Mouse (Mus musculus): Measurements from ENCODE around the gene Gm20388. TPM values are rescaled to one million over a fixed set of nuclear protein-coding genes. Genes with fewer than 3 reads are reported as not detected.

The Gm20388 gene
- polyA plus RNA-seq, 1 experiment, result 10.6 TPM

DNA sequence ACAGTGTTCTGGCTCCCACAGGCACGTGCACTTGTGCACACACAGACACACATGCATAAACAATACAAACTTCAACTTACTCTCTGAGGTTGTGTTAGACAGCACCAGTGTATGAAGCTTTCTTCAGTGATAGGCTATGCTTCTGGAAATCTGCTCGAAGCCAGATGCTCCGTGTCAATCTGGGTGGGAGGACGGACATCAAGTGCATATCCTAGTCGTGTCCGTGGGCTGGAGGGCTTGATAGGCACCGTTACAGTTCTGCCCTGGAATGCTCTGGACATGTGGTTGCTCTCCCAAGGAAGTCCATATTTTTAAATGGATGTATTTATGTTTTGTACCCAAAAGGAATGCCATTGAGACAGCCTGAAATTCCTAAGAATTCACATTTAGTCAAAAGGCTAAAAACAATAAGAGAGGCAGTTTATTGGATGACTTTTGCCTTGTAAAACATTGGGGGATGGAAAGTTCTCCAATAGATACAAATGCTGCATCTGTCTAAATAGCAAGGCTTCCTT, 2178.6 kb downstream of the Gm20388 start:
- H3K4me3 ChIP-seq (replicated peaks; ENCODE audit: control insufficient read depth, low read depth, low read length), result no peak overlapping the region
- 82% methylated on average over 7 of the region's 7 CpGs for WGBS
- no peak overlapping the region for H3K27ac ChIP-seq (ENCODE audit: control insufficient read depth, insufficient read depth, low read depth, low read length, poor library complexity)
- TF ChIP-seq POLR2A (IDR thresholded peaks at IDR 0.05; ENCODE audit: borderline replicate concordance, control insufficient read depth, low read depth, low read length), result no peak
- no peak for TF ChIP-seq CTCF (IDR thresholded peaks at IDR 0.05; ENCODE audit: control insufficient read depth, insufficient read depth, low read length)
- no peaks in the 10 kb centered on the region; the same call in 1 of the 2 replicates for H3K4me1 ChIP-seq (ENCODE audit: control insufficient read depth, insufficient read depth, low read length)

DNA sequence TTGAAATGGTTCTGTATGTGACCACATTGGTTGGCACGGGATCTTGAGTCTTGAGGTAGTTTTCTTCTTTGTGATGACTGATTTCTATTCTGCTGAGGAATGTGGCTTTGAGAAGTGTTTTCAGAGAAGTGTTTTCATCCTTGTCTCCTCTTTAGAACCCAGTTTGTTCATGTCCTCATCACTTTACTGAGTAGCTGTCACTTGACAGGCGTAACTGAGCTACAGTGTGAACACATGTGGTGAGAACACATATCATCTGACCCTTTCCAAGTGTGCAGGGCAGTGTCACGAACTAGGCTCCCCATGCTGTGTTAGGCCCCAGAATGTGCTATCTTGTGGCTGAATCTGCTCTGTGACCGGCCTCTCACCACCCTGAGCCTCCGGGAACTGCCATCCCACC, 2181.8 kb downstream of the Gm20388 start:
- no peak for TF ChIP-seq POLR2A (IDR thresholded peaks at IDR 0.05; ENCODE audit: borderline replicate concordance, control insufficient read depth, low read depth, low read length)
- H3K4me1 ChIP-seq (ENCODE audit: control insufficient read depth, insufficient read depth, low read length), result no peaks in the 10 kb centered on the region; the same call in 1 of the 2 replicates
- no peak overlapping the region for H3K27ac ChIP-seq (ENCODE audit: control insufficient read depth, insufficient read depth, low read depth, low read length, poor library complexity)
- 76% methylated on average over 5 of the region's 5 CpGs for WGBS
- H3K4me3 ChIP-seq (replicated peaks; ENCODE audit: control insufficient read depth, low read depth, low read length), result no peak overlapping the region

DNA sequence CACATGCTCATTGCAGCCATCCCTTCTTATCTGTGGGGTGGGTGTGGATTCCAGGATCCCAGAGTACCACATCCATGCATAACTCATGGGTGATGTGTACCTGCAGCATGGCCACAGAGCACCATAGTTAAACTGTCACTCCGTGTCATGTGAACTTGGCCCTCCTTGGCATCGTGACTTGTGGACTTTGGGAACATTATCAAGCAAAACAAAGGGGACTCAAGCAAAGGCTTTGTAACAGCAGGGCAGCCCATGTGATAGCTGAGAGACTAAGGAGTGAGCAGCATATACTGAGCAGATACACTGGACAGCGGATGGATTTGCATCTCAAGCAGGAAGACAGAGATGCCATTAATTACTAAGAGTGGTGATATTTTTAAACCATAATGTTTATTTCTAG, 2188.1 kb downstream of the Gm20388 start:
- H3K4me1 ChIP-seq (ENCODE audit: control insufficient read depth, insufficient read depth, low read length), result no peaks in the 10 kb centered on the region
- H3K4me3 ChIP-seq (replicated peaks; ENCODE audit: control insufficient read depth, low read depth, low read length), result no peak overlapping the region
- H3K27ac ChIP-seq (ENCODE audit: control insufficient read depth, insufficient read depth, low read depth, low read length, poor library complexity), result no peak overlapping the region
- WGBS, result 78% methylated on average over 3 of the region's 3 CpGs
- no peak for TF ChIP-seq CTCF (IDR thresholded peaks at IDR 0.05; ENCODE audit: control insufficient read depth, insufficient read depth, low read length)
- no peak for TF ChIP-seq POLR2A (IDR thresholded peaks at IDR 0.05; ENCODE audit: borderline replicate concordance, control insufficient read depth, low read depth, low read length)

DNA sequence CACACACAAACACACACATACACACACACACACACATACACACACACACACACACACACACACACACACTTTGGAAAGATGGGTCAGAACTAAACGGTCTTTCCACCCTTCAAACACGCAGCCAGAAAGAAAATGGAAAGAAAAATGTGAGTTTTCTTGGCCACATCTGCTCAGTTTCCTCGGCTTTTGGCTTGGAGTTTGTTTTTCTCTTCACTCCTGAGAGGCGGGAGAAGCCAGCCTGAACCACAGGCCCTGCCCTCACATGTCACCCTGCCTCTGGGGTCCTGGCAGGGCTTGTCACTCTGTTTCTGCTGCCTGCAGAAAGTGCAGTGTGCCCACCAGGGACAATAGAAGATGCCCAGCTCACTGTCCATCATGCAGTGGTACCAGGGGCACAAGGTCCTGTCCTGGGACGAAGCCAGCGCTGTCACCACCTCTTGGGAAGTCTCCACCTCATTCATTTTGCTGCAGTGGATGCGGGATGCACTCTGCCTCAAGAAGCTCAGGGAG, 2189.1 kb downstream of the Gm20388 start:
- Histone ChIP-seq H3K27ac (ENCODE audit: control insufficient read depth, insufficient read depth, low read depth, low read length, poor library complexity) (no peak overlapping the region), H3K4me3 (replicated peaks; ENCODE audit: control insufficient read depth, low read depth, low read length) (no peak overlapping the region), H3K4me1 (ENCODE audit: control insufficient read depth, insufficient read depth, low read length) (no peaks in the 10 kb centered on the region)
- whole genome bisulfite sequencing, result 77% methylated on average over 7 of the region's 7 CpGs
- TF ChIP-seq POLR2A (IDR thresholded peaks at IDR 0.05; ENCODE audit: borderline replicate concordance, control insufficient read depth, low read depth, low read length) (no peak), CTCF (IDR thresholded peaks at IDR 0.05; ENCODE audit: control insufficient read depth, insufficient read depth, low read length) (no peak)

DNA sequence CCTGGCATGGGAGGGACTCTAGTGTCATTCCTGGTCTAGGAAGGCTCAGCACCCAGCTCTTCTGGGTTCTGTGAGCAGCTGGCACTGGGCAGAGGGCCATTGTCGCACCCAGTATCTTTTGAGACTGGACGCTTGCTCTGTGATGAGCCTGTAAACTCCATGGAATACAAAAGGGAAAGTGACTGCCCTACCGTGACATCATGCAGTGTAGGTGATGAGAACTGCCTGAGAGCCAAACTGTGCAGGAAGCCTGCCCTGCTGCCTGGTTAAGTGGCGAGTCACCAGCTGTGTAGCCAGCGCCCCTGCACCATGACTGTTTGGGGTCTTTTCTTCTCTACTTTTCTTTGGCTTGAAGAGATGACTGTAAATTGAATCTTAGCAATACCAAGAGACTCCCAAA, 2191.2 kb downstream of the Gm20388 start:
- Histone ChIP-seq H3K4me3 (replicated peaks; ENCODE audit: control insufficient read depth, low read depth, low read length) (no peak overlapping the region), H3K4me1 (ENCODE audit: control insufficient read depth, insufficient read depth, low read length) (no peaks in the 10 kb centered on the region), H3K27ac (ENCODE audit: control insufficient read depth, insufficient read depth, low read depth, low read length, poor library complexity) (no peak overlapping the region)
- WGBS, result 76% methylated on average over 5 of the region's 5 CpGs
- TF ChIP-seq POLR2A (IDR thresholded peaks at IDR 0.05; ENCODE audit: borderline replicate concordance, control insufficient read depth, low read depth, low read length) (no peak), CTCF (IDR thresholded peaks at IDR 0.05; ENCODE audit: control insufficient read depth, insufficient read depth, low read length) (no peak)

DNA sequence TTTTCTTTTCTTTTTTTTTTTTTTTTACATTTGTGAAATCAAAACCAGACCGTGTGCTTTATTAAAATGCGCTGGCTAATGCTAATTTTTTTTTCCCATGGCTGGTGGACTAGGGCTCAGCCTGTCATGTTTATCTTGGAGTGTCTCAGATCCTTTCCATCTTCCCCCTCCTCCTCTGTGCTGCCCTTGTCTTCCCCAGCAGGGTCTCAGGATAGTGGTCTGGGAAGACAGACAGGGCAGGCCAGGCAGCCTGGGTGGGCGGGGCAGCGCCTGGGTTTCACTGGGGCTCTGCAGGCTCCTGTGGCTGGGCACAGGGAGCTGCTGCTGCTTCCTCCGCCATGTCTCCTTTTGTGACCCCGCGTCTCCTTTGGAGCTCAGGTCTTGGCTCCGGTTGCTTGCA, 2191.6 kb downstream of the Gm20388 start:
- TF ChIP-seq CTCF (IDR thresholded peaks at IDR 0.05; ENCODE audit: control insufficient read depth, insufficient read depth, low read length), result no peak
- TF ChIP-seq POLR2A (IDR thresholded peaks at IDR 0.05; ENCODE audit: borderline replicate concordance, control insufficient read depth, low read depth, low read length), result no peak
- no peak overlapping the region for H3K4me3 ChIP-seq (replicated peaks; ENCODE audit: control insufficient read depth, low read depth, low read length)
- H3K4me1 ChIP-seq (ENCODE audit: control insufficient read depth, insufficient read depth, low read length), result no peaks in the 10 kb centered on the region
- H3K27ac ChIP-seq (ENCODE audit: control insufficient read depth, insufficient read depth, low read depth, low read length, poor library complexity), result no peak overlapping the region
- WGBS, result 75% methylated on average over 8 of the region's 8 CpGs

GRCm38 (mm10) chr8:122103241-122103640, 2192.6 kb downstream of the Gm20388 start:
- no peaks in the 10 kb centered on the region for H3K4me1 ChIP-seq (ENCODE audit: control insufficient read depth, insufficient read depth, low read length)
- WGBS, result 74% methylated on average over 9 of the region's 9 CpGs
- TF ChIP-seq POLR2A (IDR thresholded peaks at IDR 0.05; ENCODE audit: borderline replicate concordance, control insufficient read depth, low read depth, low read length) (no peak), CTCF (IDR thresholded peaks at IDR 0.05; ENCODE audit: control insufficient read depth, insufficient read depth, low read length) (no peak)
- no peak overlapping the region for H3K27ac ChIP-seq (ENCODE audit: control insufficient read depth, insufficient read depth, low read depth, low read length, poor library complexity)
- H3K4me3 ChIP-seq (replicated peaks; ENCODE audit: control insufficient read depth, low read depth, low read length), result no peak overlapping the region

DNA sequence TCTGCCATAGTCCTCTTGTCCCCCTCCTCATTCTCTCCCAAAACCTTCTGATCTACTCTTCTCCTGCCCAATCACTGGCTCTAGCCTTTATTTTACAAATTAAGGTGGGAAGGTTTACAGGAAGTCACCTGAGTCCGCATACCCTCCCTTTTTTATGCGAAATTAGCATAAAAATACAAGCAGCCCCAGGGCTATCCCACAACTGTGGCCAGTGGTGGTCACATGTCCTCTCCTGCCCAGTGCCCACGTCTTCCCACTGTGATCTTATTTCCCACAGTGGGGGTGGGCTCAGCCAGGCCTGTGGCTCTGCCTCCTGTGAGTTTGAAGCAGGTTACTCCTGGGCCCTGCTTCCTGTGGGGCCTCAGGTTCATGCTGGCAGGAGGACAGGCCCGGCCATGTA, 2194.0 kb downstream of the Gm20388 start:
- Histone ChIP-seq H3K4me1 (ENCODE audit: control insufficient read depth, insufficient read depth, low read length) (no peaks in the 10 kb centered on the region), H3K4me3 (replicated peaks; ENCODE audit: control insufficient read depth, low read depth, low read length) (no peak overlapping the region), H3K27ac (ENCODE audit: control insufficient read depth, insufficient read depth, low read depth, low read length, poor library complexity) (no peak overlapping the region)
- TF ChIP-seq POLR2A (IDR thresholded peaks at IDR 0.05; ENCODE audit: borderline replicate concordance, control insufficient read depth, low read depth, low read length) (no peak), CTCF (IDR thresholded peaks at IDR 0.05; ENCODE audit: control insufficient read depth, insufficient read depth, low read length) (no peak)
- 76% methylated on average over 4 of the region's 4 CpGs for WGBS

DNA sequence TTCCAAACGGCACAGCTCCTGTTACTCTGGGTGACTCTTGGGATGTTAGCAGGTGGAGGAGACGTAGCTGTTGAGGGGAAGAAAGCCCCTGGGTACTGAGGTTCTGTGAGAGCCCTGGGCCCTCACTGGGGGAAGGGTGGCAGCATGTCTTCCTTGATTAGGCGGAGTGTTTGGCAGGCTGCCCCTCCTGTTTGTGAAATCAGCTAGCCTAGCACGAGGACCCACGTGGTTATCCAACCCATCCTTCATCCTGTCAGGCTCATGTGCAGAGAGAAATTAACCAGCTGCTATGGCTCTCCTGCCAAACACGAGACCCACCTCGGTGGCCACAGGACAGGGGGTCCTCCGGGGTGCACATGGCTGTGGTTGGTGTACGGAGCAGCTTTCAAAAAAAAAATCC, 2195.6 kb downstream of the Gm20388 start:
- no peak overlapping the region for H3K27ac ChIP-seq (ENCODE audit: control insufficient read depth, insufficient read depth, low read depth, low read length, poor library complexity)
- no peaks in the 10 kb centered on the region for H3K4me1 ChIP-seq (ENCODE audit: control insufficient read depth, insufficient read depth, low read length)
- TF ChIP-seq POLR2A (IDR thresholded peaks at IDR 0.05; ENCODE audit: borderline replicate concordance, control insufficient read depth, low read depth, low read length) (no peak), CTCF (IDR thresholded peaks at IDR 0.05; ENCODE audit: control insufficient read depth, insufficient read depth, low read length) (no peak)
- 23% methylated on average over 9 of the region's 9 CpGs for WGBS
- H3K4me3 ChIP-seq (replicated peaks; ENCODE audit: control insufficient read depth, low read depth, low read length), result no peak overlapping the region

All from bone marrow, adult 2 months (tissue).